In genomic region chr6:95649123-95649663, GRCm38 (mm10) we compare ENCODE assay signal across 25 mouse cellular contexts.
DNase-seq lines count a peak whose midpoint lies in the region; ATAC-seq lines count a peak whose summit lies in the region.
"Had no signal": no experiment of that assay in that cellular context is flagged by ENCODE, and none has a peak within 500 bp of the region (broad histone marks: within the 10 kb centered on the region; RNA-seq: fewer than 3 reads in every experiment).

No protein-coding gene starts in this region.

- ATAC-seq in forebrain, embryonic 12.5 days (ENCODE audit: low FRiP score) = 0 out of 2 replicates have a peak, but pooled peaks have one; percentile 23
- no peak for ATAC-seq in forebrain, embryonic 16.5 days
- peak; percentile 44; the same call in 1 of the 2 replicates for ATAC-seq in midbrain, embryonic 11.5 days (ENCODE audit: low FRiP score)
- ATAC-seq in embryonic facial prominence, embryonic 13.5 days (ENCODE audit: insufficient number of reproducible peaks, insufficient read depth, low FRiP score, low TSS enrichment, low read depth) = 0 out of 2 replicates have a peak, but pooled peaks have one; percentile 52
- ATAC-seq: forebrain, embryonic 13.5 days; hindbrain, embryonic 16.5 days had no signal

- H3K4me3 ChIP-seq in forebrain, embryonic 12.5 days (replicated peaks) = no peak overlapping the region
- H3K4me3 ChIP-seq in forebrain, embryonic 16.5 days (replicated peaks; ENCODE audit: low read length) = no peak overlapping the region
- H3K4me3 ChIP-seq in midbrain, embryonic 11.5 days (ENCODE audit: low read depth, low read length) = no peak overlapping the region
- no peak overlapping the region for H3K4me3 ChIP-seq in midbrain, embryonic 10.5 days
- no peak overlapping the region for H3K4me3 ChIP-seq in embryonic facial prominence, embryonic 13.5 days
- H3K4me3 ChIP-seq: erythroblast, embryonic 14.5 days; forebrain, embryonic 13.5 days; gastrocnemius, adult 2 months; heart, adult 2 months; layer of hippocampus, adult 2 months; left cerebral cortex, adult 2 months had no signal

- peaks cover 4% of the 10 kb centered on the region; the same call in 1 of the 2 replicates for H3K27me3 ChIP-seq in forebrain, embryonic 12.5 days
- H3K27me3 ChIP-seq in forebrain, embryonic 16.5 days (replicated peaks; ENCODE audit: control insufficient read depth, insufficient read depth, low read length) = no peaks in the 10 kb centered on the region
- no peaks in the 10 kb centered on the region for H3K27me3 ChIP-seq in midbrain, embryonic 11.5 days (ENCODE audit: control insufficient read depth, insufficient read depth, low read length)
- H3K27me3 ChIP-seq in midbrain, embryonic 10.5 days (ENCODE audit: low read depth, poor library complexity, severe bottlenecking) = no peaks in the 10 kb centered on the region
- no peaks in the 10 kb centered on the region for H3K27me3 ChIP-seq in embryonic facial prominence, embryonic 13.5 days
- H3K27me3 ChIP-seq: forebrain, embryonic 13.5 days had no signal

- peaks cover 19% of the 10 kb centered on the region for H3K4me1 ChIP-seq in forebrain, embryonic 12.5 days
- peaks cover 12% of the 10 kb centered on the region for H3K4me1 ChIP-seq in forebrain, embryonic 16.5 days (replicated peaks; ENCODE audit: control insufficient read depth, insufficient read depth, low read length)
- H3K4me1 ChIP-seq in midbrain, embryonic 11.5 days (ENCODE audit: control insufficient read depth, insufficient read depth, low read length) = peaks cover 16% of the 10 kb centered on the region
- peaks cover 28% of the 10 kb centered on the region for H3K4me1 ChIP-seq in midbrain, embryonic 10.5 days
- H3K4me1 ChIP-seq in embryonic facial prominence, embryonic 13.5 days = peaks cover 17% of the 10 kb centered on the region

- no peak overlapping the region for H3K4me2 ChIP-seq in forebrain, embryonic 12.5 days
- no peak overlapping the region for H3K4me2 ChIP-seq in forebrain, embryonic 16.5 days (ENCODE audit: low read length)
- no peak overlapping the region for H3K4me2 ChIP-seq in midbrain, embryonic 11.5 days
- no peak overlapping the region for H3K4me2 ChIP-seq in embryonic facial prominence, embryonic 13.5 days
- H3K4me2 ChIP-seq: forebrain, embryonic 13.5 days; lung, embryonic 14.5 days had no signal

- no peaks in the 10 kb centered on the region for H3K9me3 ChIP-seq in forebrain, embryonic 12.5 days
- H3K9me3 ChIP-seq in forebrain, embryonic 16.5 days (ENCODE audit: control insufficient read depth, low read length) = no peaks in the 10 kb centered on the region
- H3K9me3 ChIP-seq in midbrain, embryonic 11.5 days (ENCODE audit: control insufficient read depth, low read length) = no peaks in the 10 kb centered on the region; the same call in 1 of the 2 replicates
- no peaks in the 10 kb centered on the region for H3K9me3 ChIP-seq in midbrain, embryonic 10.5 days (replicated peaks)
- no peaks in the 10 kb centered on the region for H3K9me3 ChIP-seq in embryonic facial prominence, embryonic 13.5 days
- H3K9me3 ChIP-seq: forebrain, embryonic 13.5 days had no signal

- no peak for DNase-seq in midbrain, embryonic 11.5 days (ENCODE audit: low spot score, missing footprints)
- no peak for DNase-seq in midbrain, embryonic 10.5 days (ENCODE audit: low spot score)
- DNase-seq in neural tube, embryonic 10.5 days (ENCODE audit: extremely low spot score, low spot score) = no peak
- no peak for DNase-seq in right cerebral cortex, postnatal 36 days (ENCODE audit: low spot score in 2 of 2)
- DNase-seq: adrenal gland, postnatal 14 days; cerebellum, adult 11-12 months; gastrocnemius, adult 2 months; gastrocnemius, postnatal 36 days; heart, adult 2 months; heart, postnatal 14 days; kidney, adult 18-20 months; lung, postnatal 14 days; right cerebral cortex, postnatal 25 days; spleen, adult 18-20 months; thymus, postnatal 14 days had no signal

- H3K27ac ChIP-seq in forebrain, embryonic 12.5 days = no peak overlapping the region
- no peak overlapping the region for H3K27ac ChIP-seq in forebrain, embryonic 16.5 days (ENCODE audit: low read length)
- no peak overlapping the region for H3K27ac ChIP-seq in midbrain, embryonic 11.5 days (ENCODE audit: low read depth, low read length)
- H3K27ac ChIP-seq in midbrain, embryonic 10.5 days (replicated peaks) = no peak overlapping the region
- no peak overlapping the region for H3K27ac ChIP-seq in embryonic facial prominence, embryonic 13.5 days
- H3K27ac ChIP-seq: forebrain, embryonic 13.5 days; gastrocnemius, adult 2 months; heart, adult 2 months; layer of hippocampus, adult 2 months; left cerebral cortex, adult 2 months; liver, embryonic 14.5 days had no signal

- WGBS in forebrain, embryonic 12.5 days = 56% methylated on average over 10 of the region's 10 CpGs
- WGBS in forebrain, embryonic 16.5 days = 42% methylated on average over 10 of the region's 10 CpGs
- WGBS in midbrain, embryonic 11.5 days = 55% methylated on average over 10 of the region's 10 CpGs
- WGBS in midbrain, embryonic 10.5 days = 70% methylated on average over 10 of the region's 10 CpGs
- 79% methylated on average over 10 of the region's 10 CpGs for WGBS in embryonic facial prominence, embryonic 13.5 days

- no peak overlapping the region for H3K9ac ChIP-seq in forebrain, embryonic 12.5 days
- H3K9ac ChIP-seq in forebrain, embryonic 16.5 days (replicated peaks; ENCODE audit: low read depth, low read length) = no peak overlapping the region
- H3K9ac ChIP-seq in midbrain, embryonic 11.5 days (ENCODE audit: low read length) = no peak overlapping the region
- no peak overlapping the region for H3K9ac ChIP-seq in embryonic facial prominence, embryonic 13.5 days
- H3K9ac ChIP-seq: forebrain, embryonic 13.5 days; liver, embryonic 14.5 days; lung, embryonic 14.5 days had no signal

- H3K36me3 ChIP-seq in forebrain, embryonic 12.5 days (replicated peaks) = no peaks in the 10 kb centered on the region
- H3K36me3 ChIP-seq in forebrain, embryonic 16.5 days (ENCODE audit: control insufficient read depth, insufficient read depth) = no peaks in the 10 kb centered on the region
- no peaks in the 10 kb centered on the region for H3K36me3 ChIP-seq in midbrain, embryonic 11.5 days (ENCODE audit: control insufficient read depth, insufficient read depth, low read length)
- no peaks in the 10 kb centered on the region for H3K36me3 ChIP-seq in midbrain, embryonic 10.5 days
- no peaks in the 10 kb centered on the region for H3K36me3 ChIP-seq in embryonic facial prominence, embryonic 13.5 days
